Mouse (Mus musculus) retina, adult 2 months (tissue): ENCODE results near the gene Rfesd.

Source experiments
- DNase-seq: peaks from one replicate; pipeline ENCODE4 v3.0.0-alpha.2; 2012; ENCODE audit warnings: low read depth, low spot score

Gene Rfesd

GRCm38 (mm10) chr13:75981901-75982300 lies 36.6 kb downstream of the Rfesd start:
- no peak for DNase-seq

- DNase-seq = no peak
Observed at GRCm38 (mm10) chr13:75976649-75977048, 41.9 kb downstream of the Rfesd start.

GRCm38 (mm10) chr13:75976218-75976617 lies 42.3 kb downstream of the Rfesd start:
- no peak for DNase-seq

GRCm38 (mm10) chr13:75975629-75976028 lies 42.9 kb downstream of the Rfesd start:
- DNase-seq = no peak

- DNase-seq = no peak
Observed at GRCm38 (mm10) chr13:75974481-75974880, 44.0 kb downstream of the Rfesd start.

GRCm38 (mm10) chr13:75966850-75967249 lies 51.7 kb downstream of the Rfesd start, which contains the start of gene Spata9:
Gene Spata9, plus strand, starts transcription at chr13:75967150.
- no peak for DNase-seq

GRCm38 (mm10) chr13:75955357-75955992 lies 63.0 kb downstream of the Rfesd start:
- DNase-seq = no peak
